Mouse (Mus musculus): ENCODE data around the gene Bpi.

- TF ChIP-seq POLR2A (IDR thresholded peaks at IDR 0.05; ENCODE audit: control insufficient read depth, extremely low read depth, insufficient read depth, low read length, poor library complexity) (no peak), CTCF (IDR thresholded peaks at IDR 0.05; ENCODE audit: borderline replicate concordance, control insufficient read depth, extremely low read depth, insufficient read depth, low read length, poor library complexity) (no peak)
These were observed 17.5 kb downstream of the Bpi start for GRCm38 (mm10) chr2:158275349-158275748.
